Mouse (Mus musculus): ENCODE data around the gene Fry.

Fry gene

DNA sequence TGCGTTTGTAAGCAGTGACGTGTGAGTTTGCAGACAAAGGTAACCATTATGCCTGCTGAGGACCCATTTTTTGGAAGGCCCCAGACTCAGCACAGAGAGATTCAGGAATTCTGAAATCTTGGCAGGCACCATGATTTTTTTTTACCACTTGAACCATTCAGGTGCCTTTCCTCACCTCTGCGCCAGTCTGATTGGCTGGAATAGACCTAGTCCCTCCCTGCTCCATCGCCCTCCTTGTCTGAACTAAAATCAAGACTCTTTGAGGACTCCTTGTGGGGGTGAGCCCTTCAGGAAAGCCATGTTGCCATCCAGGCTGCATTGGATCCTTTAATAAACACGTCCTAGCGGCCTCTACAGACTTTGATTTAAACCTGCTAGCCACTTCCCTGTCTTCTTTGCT is 103.4 kb downstream of the Fry start:
- DNase-seq (ENCODE audit: low spot score) = no peak

GRCm38 (mm10) chr5:150223546-150224239 is 105.2 kb downstream of the Fry start:
- DNase-seq (ENCODE audit: low spot score) = no peak

DNA sequence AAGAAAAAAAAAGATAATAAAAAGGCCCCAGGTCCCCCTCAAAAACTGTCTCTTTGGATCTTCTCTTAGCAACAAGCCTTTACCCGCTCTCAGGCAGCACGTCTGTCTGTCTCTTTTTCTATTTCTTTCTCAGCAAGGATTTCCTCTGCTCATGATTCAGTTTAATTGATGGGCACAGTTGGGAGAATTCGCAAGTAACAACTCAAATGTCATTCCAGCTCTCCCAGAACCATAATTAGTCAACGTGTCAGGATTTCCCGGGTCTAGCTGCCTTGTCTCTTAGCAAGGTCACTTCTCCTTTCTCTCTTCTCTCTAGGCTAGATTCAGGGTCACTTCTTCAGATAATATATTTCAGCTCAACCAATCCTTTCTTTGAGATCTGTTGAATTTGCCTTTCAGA is 110.6 kb downstream of the Fry start:
- no peak for DNase-seq (ENCODE audit: low spot score)

DNA sequence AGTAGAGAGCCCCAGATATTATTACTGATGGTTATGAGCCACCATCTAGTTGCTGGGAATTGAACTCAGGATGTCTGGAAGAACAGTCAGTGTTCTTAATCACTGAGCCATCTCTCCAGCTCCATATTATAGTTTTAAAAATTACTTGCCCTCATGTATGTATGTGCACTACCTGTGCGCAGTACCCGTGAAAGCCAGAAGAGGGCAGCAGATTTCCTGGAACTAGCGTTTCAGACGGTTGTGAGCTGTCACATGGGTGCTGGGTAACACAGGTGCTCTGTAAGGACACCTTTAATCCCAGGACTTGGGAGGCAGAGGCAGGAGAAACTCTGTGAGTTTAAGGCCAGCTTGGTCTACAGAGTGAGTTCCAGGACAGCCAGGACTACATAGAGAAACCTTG is 111.3 kb downstream of the Fry start:
- DNase-seq (ENCODE audit: low spot score) = no peak

DNA sequence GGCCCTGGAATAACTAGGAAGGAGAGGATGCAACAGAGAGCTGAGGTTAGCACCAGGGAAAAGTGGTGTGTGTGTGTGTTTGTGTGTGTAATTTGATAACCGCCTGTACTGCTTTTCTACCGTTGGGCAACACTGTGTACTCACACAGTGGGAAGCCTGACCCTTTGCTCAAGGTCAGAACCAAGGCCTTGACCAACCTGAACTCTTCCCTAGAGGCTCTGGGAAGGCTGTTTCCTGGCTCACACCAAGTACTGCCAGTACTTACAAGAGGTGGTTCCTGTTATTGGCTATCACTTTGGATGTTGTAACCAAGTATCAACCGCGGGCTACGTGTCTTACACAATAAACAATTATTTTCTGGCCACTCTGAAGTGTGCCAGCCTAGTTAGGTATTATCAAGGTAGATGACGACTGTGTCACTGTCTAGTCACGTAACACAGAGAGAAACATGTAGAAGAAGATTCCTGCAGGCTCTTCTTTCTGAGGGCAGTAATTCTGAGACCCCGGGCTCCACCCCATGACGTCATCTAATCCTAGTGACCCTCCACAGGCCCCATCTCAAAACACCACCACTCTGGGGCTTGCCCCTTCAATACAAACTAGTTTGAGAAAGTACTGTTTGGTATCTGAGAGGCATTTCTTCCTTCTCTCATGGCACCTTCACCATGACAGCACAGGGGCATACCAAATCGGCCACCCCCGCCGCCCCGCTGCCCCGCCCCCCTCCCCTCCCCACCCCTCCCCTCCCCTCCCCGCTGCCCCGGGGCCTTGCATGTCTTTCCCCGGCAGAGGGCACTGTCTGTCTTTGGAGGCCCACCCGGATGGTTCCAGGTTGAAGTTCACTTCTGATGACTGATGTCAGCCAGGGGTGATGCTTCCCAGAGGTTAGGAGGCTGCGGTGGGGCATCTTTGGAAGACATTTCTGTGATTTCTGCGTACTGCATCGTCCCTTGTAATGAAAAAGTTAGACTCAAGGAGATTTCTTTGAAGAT is 114.0 kb downstream of the Fry start:
- peak; percentile 77 for DNase-seq (ENCODE audit: low spot score)

- peak; percentile 77 for DNase-seq (ENCODE audit: low spot score)
Measured at GRCm38 (mm10) chr5:150233154-150233886, 114.9 kb downstream of the Fry start.

DNA sequence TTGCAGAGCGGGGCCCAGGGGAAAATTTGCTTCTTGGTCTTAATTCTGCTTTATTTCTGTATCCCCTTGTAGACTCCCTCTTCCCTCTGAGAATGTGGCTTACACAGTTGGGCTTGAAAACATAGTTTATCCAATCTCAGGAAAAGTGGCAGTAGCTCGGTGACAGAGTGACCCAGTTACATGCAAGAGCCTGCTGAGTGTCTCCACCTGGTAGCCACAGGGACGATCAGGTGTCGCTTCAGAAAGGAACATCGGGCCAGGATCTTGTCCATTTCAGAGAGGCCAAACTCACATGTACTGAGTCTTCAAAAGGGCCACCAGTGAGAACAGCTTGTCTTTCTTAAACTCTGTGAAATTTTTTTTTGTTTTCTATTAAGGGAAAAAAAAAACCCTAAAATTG is 117.5 kb downstream of the Fry start:
- DNase-seq (ENCODE audit: low spot score) = no peak

DNA sequence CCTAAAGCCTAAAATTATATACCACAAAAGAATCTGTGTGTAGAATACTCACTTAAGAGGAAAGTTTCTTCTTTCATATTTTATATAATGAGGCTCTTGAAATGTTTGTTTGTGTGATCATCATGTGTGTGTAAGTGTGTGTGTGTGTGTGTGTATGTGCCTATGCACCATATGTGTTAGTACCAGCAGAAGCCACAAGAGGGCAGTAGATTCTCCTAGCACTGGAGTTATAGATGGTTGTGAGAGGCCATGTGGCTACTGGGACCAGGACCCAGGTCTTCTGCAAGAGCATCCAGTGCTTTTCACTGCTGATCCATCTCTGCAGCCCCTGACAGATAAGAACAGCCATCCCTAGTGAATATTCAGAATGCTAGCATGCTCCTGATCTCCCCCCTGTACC is 118.2 kb downstream of the Fry start:
- DNase-seq (ENCODE audit: low spot score) = no peak

GRCm38 (mm10) chr5:150241638-150242037 is 123.2 kb downstream of the Fry start:
- DNase-seq (ENCODE audit: low spot score) = no peak

GRCm38 (mm10) chr5:150246737-150247136 is 128.3 kb downstream of the Fry start:
- DNase-seq (ENCODE audit: low spot score) = peak; percentile 25

GRCm38 (mm10) chr5:150257764-150258163 is 139.3 kb downstream of the Fry start:
- DNase-seq (ENCODE audit: low spot score) = no peak

DNA sequence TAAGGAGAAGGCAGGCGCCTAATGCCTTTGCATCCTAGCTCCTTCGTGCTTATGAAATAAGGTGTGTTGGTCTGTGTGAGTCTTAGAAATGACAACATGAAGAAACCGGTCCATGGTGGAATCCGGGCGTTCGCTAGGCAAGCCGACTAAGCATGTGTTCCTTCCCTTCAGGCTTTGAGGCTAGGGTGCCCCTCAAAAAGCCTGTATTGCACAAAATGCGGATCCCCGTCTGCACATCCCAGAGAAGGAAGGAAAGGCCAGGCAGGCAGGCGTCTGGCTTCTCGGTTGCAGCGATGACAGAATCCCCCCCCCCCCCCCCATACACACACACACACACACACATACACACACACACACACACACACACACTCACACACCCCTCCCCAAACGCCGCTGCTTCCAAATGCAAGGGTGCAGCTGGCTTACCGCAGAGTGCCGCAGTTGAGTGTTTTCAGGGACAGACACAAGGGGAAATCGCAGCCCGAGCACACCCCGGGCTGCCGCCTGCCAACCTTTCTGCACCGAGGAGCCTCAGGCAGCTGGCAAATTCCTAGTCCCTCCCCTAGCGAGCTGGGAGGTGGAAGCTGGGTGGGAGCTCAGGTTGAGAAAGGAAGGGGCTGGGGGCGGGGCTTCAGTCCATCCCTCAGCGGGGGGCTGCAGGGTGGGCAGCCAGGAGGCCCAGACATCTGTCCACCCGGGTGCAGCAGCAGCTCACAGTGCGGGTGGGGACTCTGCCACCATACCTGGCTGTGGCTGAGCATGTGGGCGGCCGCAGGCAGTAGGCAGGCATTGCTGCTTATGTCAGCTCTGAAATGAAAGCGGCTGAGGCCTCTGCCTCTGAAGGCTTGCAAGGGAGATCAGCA is 141.0 kb downstream of the Fry start:
- DNase-seq (ENCODE audit: low spot score) = peak; percentile 63

GRCm38 (mm10) chr5:150260054-150260386 is 141.6 kb downstream of the Fry start:
- no peak for DNase-seq (ENCODE audit: low spot score)

DNA sequence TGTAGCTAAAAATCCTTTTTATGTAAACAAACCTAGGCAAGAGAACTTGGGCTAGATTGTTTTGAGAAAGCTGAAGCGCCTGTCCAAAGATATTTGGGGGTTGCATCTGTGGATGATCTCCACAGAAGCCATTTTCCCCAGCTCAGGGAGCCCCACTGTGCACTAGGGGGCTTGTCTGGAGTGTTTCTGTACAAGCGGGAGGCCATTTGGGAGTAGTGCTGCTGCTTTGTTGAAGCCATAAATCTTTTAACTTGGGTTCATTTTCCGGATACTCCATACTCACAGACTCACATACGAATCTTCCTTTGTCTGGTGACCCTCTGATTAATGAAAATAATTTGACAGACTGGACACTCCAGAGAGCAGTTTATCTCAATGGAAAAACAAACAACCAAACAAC is 142.9 kb downstream of the Fry start:
- no peak for DNase-seq (ENCODE audit: low spot score)

- no peak for DNase-seq (ENCODE audit: low spot score)
Measured at GRCm38 (mm10) chr5:150262046-150262716, 143.7 kb downstream of the Fry start.

DNA sequence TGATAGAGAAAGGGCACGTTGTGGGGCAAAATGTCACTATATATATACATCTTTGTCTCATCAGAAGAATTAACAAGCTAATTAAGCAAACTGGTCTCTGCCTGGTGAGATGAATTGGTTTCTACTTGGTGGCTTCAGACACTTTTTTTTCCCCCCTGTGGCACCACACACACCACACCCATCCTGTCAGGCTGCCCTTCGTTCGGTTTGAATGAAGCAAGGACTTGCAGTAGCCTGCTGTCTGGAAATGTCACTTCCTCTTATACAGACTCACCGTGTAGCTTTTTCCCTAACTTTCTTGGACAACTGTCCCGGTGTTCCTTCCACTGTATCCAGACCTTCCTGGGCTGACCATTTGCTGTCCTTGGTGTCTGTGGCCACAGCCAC is 144.3 kb downstream of the Fry start:
- no peak for DNase-seq (ENCODE audit: low spot score)

GRCm38 (mm10) chr5:150263162-150263561 is 144.7 kb downstream of the Fry start:
- no peak for DNase-seq (ENCODE audit: low spot score)

DNA sequence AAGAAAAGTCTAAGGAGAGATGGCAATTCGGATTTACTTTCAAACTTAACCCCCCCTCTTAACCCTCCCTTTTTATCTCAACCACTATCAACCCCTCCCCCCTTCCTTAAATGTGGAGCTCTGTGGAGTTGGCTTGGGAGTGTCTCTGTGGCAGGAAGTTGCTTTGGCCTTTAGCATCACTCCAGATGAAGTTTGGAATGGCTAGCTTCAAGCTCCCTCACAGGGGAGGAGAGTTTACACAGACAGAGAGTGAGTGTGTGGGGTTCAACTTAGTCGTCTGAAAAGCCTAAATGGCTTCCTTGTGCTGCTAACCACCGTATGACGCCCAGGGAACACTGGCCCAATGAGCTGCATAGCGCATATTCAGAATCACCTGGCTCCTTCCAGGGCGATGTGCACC is 145.2 kb downstream of the Fry start:
- no peak for DNase-seq (ENCODE audit: low spot score)

- DNase-seq (ENCODE audit: low spot score) = no peak
Measured at GRCm38 (mm10) chr5:150265005-150265404, 146.6 kb downstream of the Fry start.

- no peak for DNase-seq (ENCODE audit: low spot score)
Measured at GRCm38 (mm10) chr5:150265953-150266352, 147.5 kb downstream of the Fry start.

GRCm38 (mm10) chr5:150268261-150268660 is 149.8 kb downstream of the Fry start:
- DNase-seq (ENCODE audit: low spot score) = no peak
